Mouse (Mus musculus) cerebral cortex, adult 2 months (tissue): ENCODE results near the gene Cgas.

Experiments
- WGBS: fragments of 180-500 bp; shearing (Covaris S2); methylation state at CpG from one replicate; pipeline ENCODE4 v1.1.7; 2018; 5-methylcytosine and 5-hydroxymethylcytosine counted together

Gene Cgas

GRCm38 (mm10) chr9:78457026-78457425, 14.0 kb upstream of the Cgas start:
- 94% methylated on average over 8 of the region's 8 CpGs for WGBS

GRCm38 (mm10) chr9:78451382-78451781, 8.3 kb upstream of the Cgas start:
- WGBS, result 75% methylated on average over 4 of the region's 4 CpGs

- WGBS, result 66% methylated on average over 5 of the region's 5 CpGs
These were observed 7.4 kb upstream of the Cgas start for GRCm38 (mm10) chr9:78450404-78450803.

DNA sequence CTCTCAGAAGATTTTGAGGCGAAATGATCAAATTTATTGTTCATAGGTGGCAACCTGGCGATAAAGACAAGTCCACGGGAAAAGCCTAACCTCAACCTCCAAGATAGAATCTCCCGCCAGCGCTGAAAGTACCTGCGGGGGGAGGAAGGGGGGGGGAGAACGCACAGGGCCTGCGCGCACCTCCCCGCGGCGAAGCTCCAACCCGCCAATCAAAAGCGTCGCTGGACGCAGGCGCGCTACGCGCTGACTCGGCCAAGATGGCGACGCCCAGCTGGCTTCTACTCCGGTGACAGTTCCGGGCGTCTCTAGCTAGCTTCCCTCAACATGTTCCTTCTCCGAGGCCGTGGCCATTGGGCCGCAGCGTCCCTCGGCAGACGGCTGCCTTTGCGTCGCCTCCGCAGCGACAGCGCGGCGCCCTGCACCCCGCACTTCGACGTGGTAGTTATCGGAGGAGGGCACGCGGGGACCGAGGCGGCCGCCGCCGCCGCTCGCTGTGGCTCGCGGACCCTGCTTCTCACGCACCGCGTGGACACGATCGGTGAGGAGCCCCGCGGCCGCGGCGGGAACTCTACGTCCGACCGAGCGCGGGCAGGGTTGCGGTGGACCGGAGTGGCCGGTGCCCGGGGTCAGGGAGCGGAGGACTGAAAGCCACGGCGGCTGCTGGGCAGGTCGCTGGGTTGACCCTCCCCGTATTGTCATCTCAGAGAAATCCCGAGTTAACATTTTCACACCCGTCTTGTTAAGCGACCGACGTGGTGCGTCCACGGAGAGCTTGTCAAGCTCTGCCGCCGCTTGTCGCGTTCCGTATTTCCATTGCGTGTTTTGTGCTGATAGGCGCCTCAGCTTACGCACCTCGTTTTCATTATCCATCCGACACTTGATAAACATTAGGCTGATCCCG, 5.2 kb upstream of the Cgas start, which contains the start of the genes Mto1 and Gm17324:
TSS of gene Mto1 (plus strand) at position 236 of the 901 bp plus-strand sequence.
TSS of gene Gm17324 (minus strand) at position 814 of the 901 bp plus-strand sequence.
- under 1% methylated on average over 96 of the region's 96 CpGs for WGBS

- WGBS, result 17% methylated on average over 9 of the region's 9 CpGs
These were observed 4.6 kb upstream of the Cgas start for GRCm38 (mm10) chr9:78447606-78447972.

DNA sequence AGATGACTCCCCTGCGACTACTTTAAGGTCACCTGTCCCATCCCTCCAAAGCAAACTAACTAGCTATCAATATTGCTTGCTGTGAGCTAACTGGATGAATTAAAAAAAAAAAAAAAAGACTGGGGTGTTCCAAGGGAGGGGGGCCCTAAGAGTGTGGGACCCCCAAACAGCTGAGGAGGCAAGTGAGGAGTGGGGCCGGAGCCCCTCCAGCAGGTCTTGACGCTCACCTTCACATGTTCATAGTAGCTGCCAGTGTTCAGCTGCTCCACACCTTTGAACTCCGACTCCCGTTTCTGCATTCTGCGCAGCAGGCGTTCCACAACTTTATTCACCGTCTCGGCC, 829 bp downstream of the Cgas start:
- 7% methylated on average over 9 of the region's 9 CpGs for WGBS

GRCm38 (mm10) chr9:78439426-78439825, 3.6 kb downstream of the Cgas start:
- WGBS, result 80% methylated on average over 5 of the region's 5 CpGs

DNA sequence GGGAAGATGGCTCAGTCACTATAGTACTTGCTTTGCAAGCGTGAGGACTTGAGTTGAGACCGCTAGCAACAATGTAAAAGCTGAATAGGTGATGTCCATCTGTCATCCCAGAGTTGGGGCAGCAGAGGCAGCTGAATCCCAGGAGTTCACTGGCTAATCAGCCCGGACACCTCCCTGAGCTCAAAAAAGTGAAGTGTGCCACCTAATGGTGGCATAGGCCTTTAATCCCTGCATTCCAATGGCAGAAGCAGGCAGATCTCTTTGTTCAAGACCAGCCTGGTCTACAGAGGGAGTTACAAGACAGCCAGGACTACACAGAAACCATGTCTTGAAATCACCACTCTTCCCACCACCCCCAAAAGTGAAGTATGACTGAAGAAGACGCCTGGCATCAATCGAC, 10.6 kb downstream of the Cgas start:
- 94% methylated on average over 5 of the region's 5 CpGs for WGBS

DNA sequence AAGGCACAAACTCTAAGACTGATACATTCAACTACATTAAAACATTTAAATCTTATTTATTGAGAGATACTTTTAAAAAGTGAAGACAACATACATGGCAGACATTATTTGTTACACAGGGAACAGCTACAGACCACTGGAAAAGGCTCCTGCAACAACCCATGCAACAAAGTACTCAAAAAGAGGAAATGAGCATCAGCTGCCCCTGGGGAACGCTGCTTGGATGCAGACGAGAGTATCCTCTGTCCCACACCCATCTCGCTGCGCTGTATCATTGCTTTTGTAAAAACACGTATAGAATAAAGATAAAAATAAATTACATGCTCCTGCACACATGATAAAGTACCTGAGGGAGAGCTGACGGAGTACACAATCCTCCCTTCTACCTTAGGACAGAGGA, 12.6 kb downstream of the Cgas start:
- 85% methylated on average over 6 of the region's 6 CpGs for WGBS

DNA sequence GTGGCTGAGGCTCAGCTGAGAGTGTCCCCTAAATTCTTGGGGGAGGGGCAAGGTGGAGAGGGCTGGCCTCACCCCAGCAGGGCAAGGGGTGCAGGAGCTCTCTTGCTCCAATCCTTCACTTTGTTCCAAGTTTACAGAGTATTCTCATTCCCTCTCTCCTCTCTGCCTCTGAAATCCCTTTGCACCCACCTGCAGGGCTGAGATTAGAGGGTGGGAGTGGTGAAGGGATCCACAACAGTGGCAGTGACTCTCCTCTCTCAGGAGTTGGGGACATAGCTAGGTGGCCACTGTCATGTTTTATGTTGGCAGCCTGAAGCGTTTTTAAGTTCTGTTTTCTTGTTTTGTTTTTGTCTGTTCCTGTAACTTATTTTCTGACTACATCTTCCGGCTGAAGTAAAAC, 13.5 kb downstream of the Cgas start:
- WGBS, result 74% methylated on average over 2 of the region's 2 CpGs

DNA sequence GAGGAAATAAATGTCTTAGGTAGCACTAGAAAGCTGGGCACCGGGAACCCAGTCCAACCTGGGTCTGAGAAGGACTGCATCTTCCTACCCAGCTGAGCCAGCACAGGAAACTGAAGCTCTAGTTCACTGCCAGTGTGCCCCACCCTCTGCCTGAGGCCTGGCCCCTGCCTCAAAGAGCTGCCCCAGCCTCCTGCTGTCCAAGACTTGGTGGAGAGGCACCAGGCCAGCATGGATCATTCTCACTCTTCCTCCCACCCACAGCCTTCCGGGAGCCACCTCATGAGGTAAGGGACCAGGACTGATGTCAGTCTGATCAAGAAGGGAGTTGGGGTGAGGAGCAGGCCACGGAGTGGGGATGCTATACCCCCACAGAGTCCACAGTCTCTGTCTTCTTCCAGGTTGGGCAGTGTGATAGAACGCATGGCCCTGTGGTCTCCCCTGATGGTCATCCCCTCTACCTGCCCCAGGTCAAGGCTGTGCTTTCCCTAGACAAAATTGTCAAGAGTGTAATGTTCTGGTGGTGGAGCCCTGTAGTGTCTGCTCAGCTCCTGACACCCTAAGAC, 14.1 kb downstream of the Cgas start:
- WGBS, result 81% methylated on average over 4 of the region's 4 CpGs

GRCm38 (mm10) chr9:78428185-78428584, 14.9 kb downstream of the Cgas start:
- WGBS, result 92% methylated on average over 6 of the region's 6 CpGs

GRCm38 (mm10) chr9:78427362-78427781, 15.7 kb downstream of the Cgas start:
- WGBS, result 20% methylated on average over 27 of the region's 27 CpGs

GRCm38 (mm10) chr9:78401596-78401995, 41.4 kb downstream of the Cgas start:
- WGBS, result 92% methylated on average over 7 of the region's 7 CpGs

DNA sequence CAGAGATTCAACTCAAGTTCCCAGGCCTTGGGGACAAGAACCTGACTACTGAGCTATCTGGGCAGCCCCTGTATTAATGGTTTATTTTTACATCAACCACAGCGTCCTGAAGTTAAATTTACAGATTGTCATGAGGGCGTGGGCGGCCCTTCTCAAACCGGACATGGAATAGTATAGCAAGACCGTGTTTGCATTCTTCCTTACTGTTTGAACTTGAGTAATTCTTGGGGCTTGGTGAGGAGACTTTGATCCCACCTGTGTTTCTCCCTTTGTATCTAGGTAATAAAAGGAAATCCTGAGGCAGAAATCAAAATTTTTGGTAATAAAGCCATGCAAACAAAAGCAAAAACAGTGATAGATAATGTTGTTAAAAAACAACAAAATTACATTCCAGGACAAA, 42.5 kb downstream of the Cgas start:
- WGBS, result 82% methylated on average over 5 of the region's 5 CpGs

DNA sequence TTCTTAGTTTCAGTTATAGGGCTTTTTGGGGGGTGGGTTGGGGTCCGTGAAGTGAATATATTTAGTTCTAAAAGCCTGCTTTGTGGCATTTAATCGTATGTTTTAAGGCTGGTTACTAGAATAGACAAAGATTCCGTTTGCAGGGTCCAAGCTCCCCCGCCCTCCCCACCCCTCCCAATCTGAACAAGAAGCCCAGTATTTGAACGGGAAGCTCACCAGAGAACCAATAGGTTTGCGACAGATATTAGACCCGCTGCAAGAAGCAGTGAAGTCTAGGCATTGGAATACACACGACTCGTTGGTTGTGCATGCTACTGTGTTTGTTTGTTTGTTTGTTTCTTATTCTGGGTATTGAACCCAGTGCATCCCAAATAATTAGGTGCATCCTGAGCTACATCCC, 46.5 kb downstream of the Cgas start:
- 58% methylated on average over 9 of the region's 9 CpGs for WGBS

- WGBS, result 5% methylated on average over 89 of the region's 93 CpGs
These were observed 47.2 kb downstream of the Cgas start, which contains the start of gene Ddx43 for GRCm38 (mm10) chr9:78395630-78396351. TSS of gene Ddx43 (plus strand) at chr9:78395777.

GRCm38 (mm10) chr9:78395244-78395629, 47.8 kb downstream of the Cgas start:
- WGBS, result 40% methylated on average over 11 of the region's 11 CpGs

GRCm38 (mm10) chr9:78394602-78395001, 48.4 kb downstream of the Cgas start:
- WGBS, result 60% methylated on average over 7 of the region's 7 CpGs

- 93% methylated on average over 10 of the region's 10 CpGs for WGBS
These were observed 49.3 kb downstream of the Cgas start for GRCm38 (mm10) chr9:78393741-78394140.

DNA sequence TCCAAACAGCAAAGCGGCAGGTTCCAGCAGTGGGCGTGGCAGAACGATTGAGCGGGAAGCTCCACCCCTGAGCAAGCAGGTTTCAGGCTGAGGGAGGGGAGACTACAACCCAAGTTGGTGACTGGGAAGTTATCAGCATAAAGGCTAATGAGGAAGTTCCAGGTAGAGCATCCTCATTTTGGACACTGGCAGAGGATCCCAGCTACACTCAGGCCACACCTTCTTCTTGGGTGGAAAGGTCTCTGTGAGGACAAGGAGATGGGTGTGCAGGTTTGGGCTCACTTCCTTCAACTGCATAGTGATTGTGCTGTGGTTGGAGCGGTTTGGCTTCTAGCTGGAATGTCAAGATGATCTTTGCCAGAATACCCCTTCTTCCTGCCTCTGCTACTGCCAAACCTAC, 53.1 kb downstream of the Cgas start:
- 52% methylated on average over 5 of the region's 5 CpGs for WGBS

DNA sequence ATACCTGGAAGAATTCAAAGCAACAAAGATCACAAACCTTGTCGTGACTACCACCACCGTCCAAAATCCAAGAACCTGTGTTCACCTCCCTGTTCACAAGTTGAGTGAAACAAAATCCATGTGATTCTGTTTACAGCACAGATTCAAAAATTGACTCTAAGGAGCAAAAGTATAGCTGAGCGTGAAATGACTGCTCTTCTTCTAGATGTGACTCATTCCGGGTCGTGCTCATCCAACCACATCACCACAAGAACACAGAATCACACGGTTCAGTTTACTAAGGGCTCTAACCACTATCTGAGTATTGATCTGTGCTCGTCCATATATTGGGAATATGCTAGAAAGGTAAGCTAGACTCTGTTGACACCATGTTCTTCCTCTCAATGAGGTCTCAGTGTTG, 56.1 kb downstream of the Cgas start:
- 90% methylated on average over 7 of the region's 7 CpGs for WGBS

DNA sequence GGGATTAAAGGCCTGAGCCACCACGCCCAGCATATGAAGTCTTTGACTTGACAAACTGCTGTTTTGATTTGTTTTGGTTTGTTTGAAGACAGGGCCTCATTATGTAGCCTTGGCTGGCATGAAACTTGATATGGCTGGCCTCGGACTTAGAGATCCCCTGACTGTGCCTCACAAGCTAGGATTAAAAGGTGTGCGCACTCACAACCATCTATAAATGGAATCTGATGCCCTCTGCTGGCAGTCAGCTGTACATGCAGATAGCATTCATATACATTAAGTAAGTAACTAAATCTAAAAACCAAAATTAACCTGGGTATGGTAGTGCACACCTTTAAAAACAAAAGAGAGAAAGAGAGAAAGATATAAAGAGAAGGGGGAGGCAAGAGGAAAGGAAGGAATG, 57.1 kb downstream of the Cgas start:
- WGBS, result 55% methylated on average over 3 of the region's 3 CpGs
